ENCODE assay signal across 19 mouse cellular contexts in the genomic region with DNA sequence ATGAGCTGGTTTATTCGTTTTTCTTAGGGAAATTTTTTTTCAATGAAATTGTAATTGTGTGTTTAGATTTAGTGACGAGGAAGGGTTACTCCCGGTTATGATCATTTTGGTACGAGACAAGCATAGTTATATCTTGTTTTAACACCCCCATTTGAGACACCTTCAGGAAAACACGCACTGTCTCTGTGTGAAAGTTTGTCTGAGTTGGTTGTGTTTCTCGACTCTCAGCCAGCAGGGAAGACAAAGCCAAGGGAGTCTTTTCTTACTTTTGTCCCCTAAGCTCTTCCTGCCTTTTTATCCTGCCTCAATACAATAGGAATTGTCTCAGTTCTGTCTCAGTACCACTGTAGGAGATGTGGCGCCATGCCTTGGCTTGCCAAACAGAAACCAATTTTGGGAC.
"Had no signal": no experiment of that assay in that cellular context is flagged by ENCODE, and none has a peak within 500 bp of the region (broad histone marks: within the 10 kb centered on the region; RNA-seq: fewer than 3 reads in every experiment).

No protein-coding gene starts in this region.

- ATAC-seq: forebrain, embryonic 13.5 days; forebrain, embryonic 14.5 days; forebrain, embryonic 15.5 days; forebrain, embryonic 16.5 days; forebrain, postnatal 0 days had no signal

- DNase-seq: cerebellum, adult 8-10 months; cerebellum, adult 9-10 months; cerebellum, adult 9-11 months; cerebellum, postnatal 10 days; cerebellum, postnatal 14 days; cerebellum, postnatal 25 days; cerebellum, postnatal 36 days; embryo, embryonic 11 days; forebrain, postnatal 0 days; gastrocnemius, adult 2 months; gastrocnemius, postnatal 10 days; gastrocnemius, postnatal 14 days; gastrocnemius, postnatal 25 days; gastrocnemius, postnatal 36 days; heart, adult 2 months had no signal
